Comparison of ENCODE assay signal across 8 mouse cellular contexts in the genomic region with DNA sequence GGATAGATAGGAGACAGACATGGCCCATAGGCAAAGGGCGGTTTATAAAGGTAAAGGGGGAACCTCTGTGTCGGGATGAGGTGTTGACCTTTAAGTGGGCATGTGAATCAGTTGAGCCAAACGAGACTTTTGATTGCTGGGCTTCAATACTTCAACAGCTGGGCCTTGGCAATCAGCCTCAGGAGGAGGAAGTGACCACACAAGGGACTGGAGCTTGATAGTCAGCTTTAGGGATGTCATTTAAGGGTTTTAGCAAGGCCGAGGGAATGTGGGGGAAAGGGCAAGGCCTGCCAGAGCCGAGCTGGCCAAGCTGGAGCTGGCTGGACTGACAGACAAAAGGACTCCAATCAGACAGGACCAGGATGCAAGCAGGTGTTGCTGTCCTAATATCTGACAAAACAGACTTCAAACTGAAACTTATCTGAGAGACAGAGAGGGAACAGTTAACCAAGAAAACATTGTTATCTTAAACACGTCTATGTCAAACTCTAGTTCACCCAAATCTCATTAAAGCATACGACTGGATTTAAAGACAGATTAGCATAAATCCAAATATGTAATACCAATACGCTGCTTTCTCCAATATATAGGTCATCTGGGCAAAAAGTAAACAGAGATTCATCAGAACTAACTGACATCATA.
"Had no signal": no experiment of that assay in that cellular context is flagged by ENCODE, and none has a peak within 500 bp of the region (broad histone marks: within the 10 kb centered on the region; RNA-seq: fewer than 3 reads in every experiment).

No protein-coding gene starts in this region.

- DNase-seq: kidney, adult 9 months; kidney, postnatal 25 days; liver, embryonic 13.5 days; lung, adult 2 months; retina, postnatal 1 day; right cerebral cortex, postnatal 14 days; thymus, adult 2 months; thymus, postnatal 25 days had no signal
